32 mouse cellular contexts compared by ENCODE assay signal in the genomic region with DNA sequence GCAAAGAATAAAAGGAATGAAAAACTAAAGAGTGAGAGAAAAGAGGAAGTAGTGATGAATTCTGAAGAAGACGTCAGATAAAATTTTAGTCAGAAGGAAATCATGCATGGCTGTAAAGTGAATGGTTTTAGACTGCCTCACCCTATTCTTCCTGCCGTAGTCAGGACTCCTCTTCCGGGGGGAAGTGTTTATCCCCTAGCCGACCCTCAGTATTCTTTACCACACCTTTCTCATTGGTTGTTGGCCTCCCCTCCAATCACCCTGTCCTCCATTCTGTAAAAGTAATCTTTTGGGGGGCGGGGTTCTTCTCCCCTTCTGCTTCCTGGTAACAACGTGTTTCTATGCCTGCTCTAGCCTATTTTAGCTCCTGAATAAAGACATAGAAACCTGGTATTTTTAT. TPM values are rescaled to one million over a fixed set of nuclear protein-coding genes. Genes with fewer than 3 reads are reported as not detected.
A peak's percentile ranks its signal among the peaks of the same experiment; 100 is the strongest.
DNase-seq lines count a peak whose midpoint lies in the region; ATAC-seq and TF ChIP-seq lines count a peak whose summit lies in the region.
"Had no signal": no experiment of that assay in that cellular context is flagged by ENCODE, and none has a peak within 500 bp of the region (broad histone marks: within the 10 kb centered on the region; RNA-seq: fewer than 3 reads in every experiment).

No protein-coding gene starts in this region.

- TF ChIP-seq POLR2A in spleen, adult 2 months (IDR thresholded peaks at IDR 0.05; ENCODE audit: low read depth, low read length) = no peak
- TF ChIP-seq POLR2A in MEL (IDR thresholded peaks at IDR 0.05; ENCODE audit: control insufficient read depth in 1 of 2, insufficient read depth in 1 of 2, low read depth in 1 of 2, low read length in 2 of 2, poor library complexity in 1 of 2) = no peak; a peak in 1 of 4 replicates

- DNase-seq in spleen, adult 2 months (ENCODE audit: low read depth in 1 of 2, low spot score in 2 of 2) = peak; percentile 41 to 47
- DNase-seq in spleen, postnatal 10 days (ENCODE audit: low spot score in 2 of 2) = no peak
- peak; percentile 64 to 70 for DNase-seq in B cell, adult 2 months
- peak; percentile 83 for DNase-seq in MEL (ENCODE audit: low read depth, low spot score)
- no peak for DNase-seq in urinary bladder, postnatal 36 days (ENCODE audit: low spot score in 2 of 2)
- DNase-seq: adrenal gland, adult 2 months; cerebellum, adult 11 months; cerebellum, adult 9-11 months; gastrocnemius, postnatal 14 days; left cerebral cortex, postnatal 4 days; lung, embryonic 14.5 days; lung, postnatal 4 days; right cerebral cortex, adult 18-20 months; right cerebral cortex, postnatal 4 days had no signal

- no peaks in the 10 kb centered on the region for H3K9me3 ChIP-seq in MEL (replicated peaks; ENCODE audit: insufficient read depth, low read length)
- H3K9me3 ChIP-seq in intestine, embryonic 15.5 days = no peaks in the 10 kb centered on the region
- H3K9me3 ChIP-seq: forebrain, embryonic 10.5 days; heart, embryonic 15.5 days; hindbrain, embryonic 15.5 days; kidney, embryonic 15.5 days; limb, embryonic 15.5 days; neural tube, embryonic 13.5 days had no signal

- H3K27ac ChIP-seq in spleen, adult 2 months (ENCODE audit: insufficient read depth, low read length) = peak overlapping the region; percentile 60
- peak overlapping the region; percentile 46 for H3K27ac ChIP-seq in MEL (ENCODE audit: control insufficient read depth, low read depth, low read length)
- H3K27ac ChIP-seq in intestine, embryonic 15.5 days = no peak overlapping the region
- H3K27ac ChIP-seq: forebrain, embryonic 10.5 days; heart, embryonic 15.5 days; hindbrain, embryonic 15.5 days; kidney, embryonic 15.5 days; limb, embryonic 15.5 days; liver, embryonic 14.5 days; neural tube, embryonic 13.5 days had no signal

- no peak overlapping the region for H3K4me2 ChIP-seq in intestine, embryonic 15.5 days (replicated peaks)
- H3K4me2 ChIP-seq: heart, embryonic 15.5 days; hindbrain, embryonic 15.5 days; kidney, embryonic 15.5 days; limb, embryonic 15.5 days; lung, embryonic 14.5 days; neural tube, embryonic 13.5 days had no signal

- TF ChIP-seq CTCF in spleen, adult 2 months (IDR thresholded peaks at IDR 0.05; ENCODE audit: extremely low read depth, insufficient read depth, insufficient read length, insufficient replicate concordance) = no peak
- no peak for TF ChIP-seq CTCF in MEL (IDR thresholded peaks at IDR 0.05 in 2 of 3, conservative IDR thresholded peaks at IDR 0.05 in 1 of 3; ENCODE audit: control insufficient read depth in 1 of 3, insufficient read depth in 1 of 3, low read depth in 2 of 3, low read length in 3 of 3, poor library complexity in 1 of 3, severe bottlenecking in 1 of 3)

- TF ChIP-seq EP300 in MEL (IDR thresholded peaks at IDR 0.05; ENCODE audit: low read depth in 1 of 2, low read length in 2 of 2) = peak in 1 of 2 experiments; percentile 43; a peak in 2 of 4 replicates

- no peaks in the 10 kb centered on the region for H3K27me3 ChIP-seq in spleen, adult 2 months (ENCODE audit: control insufficient read depth, insufficient read depth, low read length)
- H3K27me3 ChIP-seq in MEL (ENCODE audit: control insufficient read depth in 1 of 2, insufficient read depth in 2 of 2, low read length in 2 of 2) = no peaks in the 10 kb centered on the region
- no peaks in the 10 kb centered on the region for H3K27me3 ChIP-seq in intestine, embryonic 15.5 days (replicated peaks)
- H3K27me3 ChIP-seq: heart, embryonic 15.5 days; hindbrain, embryonic 15.5 days; kidney, embryonic 15.5 days; limb, embryonic 15.5 days; neural tube, embryonic 13.5 days; Patski had no signal

- no peak for TF ChIP-seq RAD21 in MEL (IDR thresholded peaks at IDR 0.05; ENCODE audit: low read depth, low read length)

- H3K9ac ChIP-seq in MEL (ENCODE audit: control insufficient read depth, low read depth, low read length, poor library complexity, severe bottlenecking) = no peak overlapping the region
- H3K9ac ChIP-seq in intestine, embryonic 15.5 days = no peak overlapping the region
- H3K9ac ChIP-seq: heart, embryonic 15.5 days; hindbrain, embryonic 15.5 days; kidney, embryonic 15.5 days; limb, embryonic 15.5 days; liver, embryonic 14.5 days; lung, embryonic 14.5 days; neural tube, embryonic 13.5 days had no signal

- 13% methylated on average over 6 of the region's 6 CpGs for WGBS in spleen, adult 2 months
- WGBS in intestine, embryonic 15.5 days = 72% methylated on average over 6 of the region's 6 CpGs

- no peaks in the 10 kb centered on the region for H3K79me2 ChIP-seq in MEL (ENCODE audit: control insufficient read depth, insufficient read depth, low read length, poor library complexity)

- no peak overlapping the region for H3K4me3 ChIP-seq in spleen, adult 2 months (ENCODE audit: extremely low read depth, insufficient read depth, insufficient read length)
- peak overlapping the region in 1 of 2 experiments; percentile 18; a peak in 1 of 4 replicates for H3K4me3 ChIP-seq in MEL (ENCODE audit: control insufficient read depth in 1 of 2, insufficient read depth in 1 of 2, low read depth in 2 of 2, low read length in 2 of 2)
- H3K4me3 ChIP-seq in intestine, embryonic 15.5 days (replicated peaks) = no peak overlapping the region
- H3K4me3 ChIP-seq: forebrain, embryonic 10.5 days; heart, embryonic 15.5 days; hindbrain, embryonic 15.5 days; kidney, embryonic 15.5 days; limb, embryonic 15.5 days; myocyte; neural tube, embryonic 13.5 days had no signal

- peaks cover 15% of the 10 kb centered on the region; the same call in 1 of the 2 replicates for H3K4me1 ChIP-seq in spleen, adult 2 months (ENCODE audit: control insufficient read depth, insufficient read depth, insufficient read length)
- peaks cover 0 to 19% of the 10 kb centered on the region in 2 experiments; a peak in 3 of 4 replicates for H3K4me1 ChIP-seq in MEL (ENCODE audit: control insufficient read depth in 1 of 2, insufficient read depth in 2 of 2, low read length in 2 of 2)
- no peaks in the 10 kb centered on the region for H3K4me1 ChIP-seq in intestine, embryonic 15.5 days (replicated peaks)
- H3K4me1 ChIP-seq: forebrain, embryonic 10.5 days; heart, embryonic 15.5 days; hindbrain, embryonic 15.5 days; kidney, embryonic 15.5 days; limb, embryonic 15.5 days; neural tube, embryonic 13.5 days had no signal

- ATAC-seq in megakaryocyte progenitor cell, adult 5-6 weeks (replicated peaks; ENCODE audit: poor library complexity) = peak; percentile 39; the same call in 1 of the 2 replicates
- ATAC-seq in intestine, embryonic 15.5 days = no peak
- ATAC-seq: forebrain, embryonic 16.5 days; intestine, postnatal 0 days; midbrain, embryonic 16.5 days; Patski had no signal

- no peaks in the 10 kb centered on the region for H3K36me3 ChIP-seq in spleen, adult 2 months (ENCODE audit: control insufficient read depth, insufficient read depth, low read length)
- H3K36me3 ChIP-seq in MEL (ENCODE audit: control insufficient read depth in 1 of 2, insufficient read depth in 2 of 2, low read length in 2 of 2) = peaks cover 0 to 15% of the 10 kb centered on the region in 2 experiments; a peak in 2 of 4 replicates
- no peaks in the 10 kb centered on the region for H3K36me3 ChIP-seq in intestine, embryonic 15.5 days
- H3K36me3 ChIP-seq: forebrain, embryonic 10.5 days; heart, embryonic 15.5 days; hindbrain, embryonic 15.5 days; kidney, embryonic 15.5 days; limb, embryonic 15.5 days; neural tube, embryonic 13.5 days had no signal

TF ChIP-seq in MEL, 35 proteins besides CTCF, POLR2A, EP300 and RAD21:
- TF ChIP-seq RCOR1 (IDR thresholded peaks at IDR 0.05; ENCODE audit: low read depth, low read length) (peak; percentile 46; the same call in 1 of the 2 replicates), MYC (IDR thresholded peaks at IDR 0.05; ENCODE audit: low read depth, low read length) (peak; percentile 73), SIN3A (IDR thresholded peaks at IDR 0.05; ENCODE audit: low read length) (peak; percentile 34), E2F4 (IDR thresholded peaks at IDR 0.05; ENCODE audit: borderline replicate concordance, low read depth, low read length) (no peak), ELF1 (IDR thresholded peaks at IDR 0.05; ENCODE audit: low read depth, low read length) (peak; percentile 77), ETS1 (IDR thresholded peaks at IDR 0.05; ENCODE audit: low read depth, low read length) (peak; percentile 31; the same call in 1 of the 2 replicates)

RNA-seq across cellular contexts. Expression of gene Slamf6, which starts 37.8 kb away (rescaled TPM):
- polyA plus RNA-seq in spleen, adult 2 months (2012; rRNA removed) = 17.1 and 22.0 TPM in 2 replicates
- total RNA-seq in MEL (2012; rRNA removed) = not detected in 2 replicates
- polyA plus RNA-seq in MEL (2012; ENCODE audit: insufficient read depth in 1 of 2, insufficient read length in 2 of 2, low read depth in 1 of 2, low replicate concordance in 2 of 2, missing spikeins in 1 of 2) = under 1 TPM in 1 of 2 experiments, not detected in 1; 0.01 TPM
- 0.91 and 3.6 TPM in 2 replicates for total RNA-seq in megakaryocyte progenitor cell, adult 5-6 weeks (2015)
- total RNA-seq in megakaryocyte progenitor cell, adult 5-6 weeks (2017) = 1.0 and 1.8 TPM in 2 replicates
- 0.88 TPM in 2 replicates for polyA plus RNA-seq in intestine, embryonic 15.5 days (2015; fragmentation: Nextera tagmentation; extraction: Ambion mirVana)
- total RNA-seq: layer of hippocampus, postnatal 14 days; left cerebral cortex, postnatal 4 days had no signal
- polyA plus RNA-seq: C2C12; embryonic facial prominence, embryonic 11.5 days; forebrain, embryonic 16.5 days; limb, embryonic 15.5 days; midbrain, embryonic 16.5 days; myocyte; Patski; testis, adult 2 months had no signal

RNA-seq across cellular contexts. Expression of gene Gm10521, which starts 59.6 kb away (rescaled TPM):
- polyA plus RNA-seq in spleen, adult 2 months (2012; rRNA removed) = 2.1 and 3.7 TPM in 2 replicates
- total RNA-seq in MEL (2012; rRNA removed) = 0.04 and 0.10 TPM in 2 replicates
- under 1 TPM in 1 of 2 experiments, not detected in 1; 0.39 TPM for polyA plus RNA-seq in MEL (2012; ENCODE audit: insufficient read depth in 1 of 2, insufficient read length in 2 of 2, low read depth in 1 of 2, low replicate concordance in 2 of 2, missing spikeins in 1 of 2)
- 1.6 and 2.5 TPM in 2 replicates for total RNA-seq in megakaryocyte progenitor cell, adult 5-6 weeks (2015)
- 1.6 and 2.4 TPM in 2 replicates for total RNA-seq in megakaryocyte progenitor cell, adult 5-6 weeks (2017)
- polyA plus RNA-seq in intestine, embryonic 15.5 days (2015; fragmentation: Nextera tagmentation; extraction: Ambion mirVana) = not detected in 2 replicates
- total RNA-seq: left cerebral cortex, postnatal 4 days had no signal
- polyA plus RNA-seq: C2C12; embryonic facial prominence, embryonic 11.5 days; forebrain, embryonic 10.5 days; forebrain, embryonic 16.5 days; heart, embryonic 15.5 days; hindbrain, embryonic 15.5 days; intestine, postnatal 0 days; kidney, embryonic 15.5 days; limb, embryonic 15.5 days; lung, embryonic 14.5 days; midbrain, embryonic 16.5 days; myocyte; neural tube, embryonic 13.5 days; Patski had no signal

Comparison
In these comparisons a context has a peak if more than half of its experiments do, and no peak if none do; other contexts are left out.
1. DNase-seq: peak in spleen, adult 2 months (2 of 2), B cell, adult 2 months (2 of 2) and MEL (single experiment); none in spleen, postnatal 10 days (0 of 2) and urinary bladder, postnatal 36 days (0 of 2).